Mouse (Mus musculus): ENCODE results near the gene Olfr76.

DNA sequence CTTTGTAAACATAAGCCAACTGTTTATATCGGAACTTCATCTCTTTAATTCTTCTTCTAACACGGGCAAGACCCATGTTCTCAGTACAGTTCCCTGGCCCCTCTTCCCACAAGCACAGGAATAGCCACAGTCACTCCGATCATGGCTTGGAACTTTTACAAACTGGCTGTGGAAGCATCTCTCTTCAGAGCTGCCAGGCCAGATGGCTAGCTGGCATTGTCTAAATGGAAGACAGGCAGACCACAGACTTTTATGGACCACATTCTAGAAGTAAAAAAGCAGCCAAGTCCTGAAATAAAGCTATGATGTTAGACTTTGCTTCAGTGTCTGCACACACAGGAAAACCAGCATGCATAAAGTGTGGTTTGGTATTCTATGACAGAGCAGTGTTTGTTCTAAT, 22.4 kb upstream of the Olfr76 start:
- no peak for TF ChIP-seq CTCF (IDR thresholded peaks at IDR 0.05; ENCODE audit: insufficient read depth, low read depth, low read length)
- no peak for TF ChIP-seq POLR2A (IDR thresholded peaks at IDR 0.05; ENCODE audit: insufficient read depth, low read depth, low read length)

Measured in olfactory bulb, adult 2 months (tissue).